Mouse (Mus musculus) spleen, adult 2 months (tissue): Measurements from ENCODE around the gene Glb1.

Source experiments
- CTCF ChIP-seq: fragments of 200-500 bp; IDR thresholded peaks from 2 replicates; pipeline ENCODE4 v1.5.1; 2011; ENCODE audit warnings: mild to moderate bottlenecking, inconsistent platforms; ENCODE audit not compliant: insufficient read depth, insufficient read length, insufficient replicate concordance; ENCODE audit errors: extremely low read depth
- POLR2A ChIP-seq: fragments of 200-500 bp; IDR thresholded peaks from 2 replicates; pipeline ENCODE4 v1.6.1; 2011; ENCODE audit warnings: low read depth, low read length, inconsistent platforms

- TF ChIP-seq CTCF: no peak
- no peak for TF ChIP-seq POLR2A
Observed at GRCm38 (mm10) chr9:114466871-114467270, 66.0 kb downstream of the Glb1 start.
